Mouse (Mus musculus): ENCODE data around the gene Awat1.

GRCm38 (mm10) chrX:100625802-100626793, 54.0 kb downstream of the Awat1 start, which contains the start of gene Pdzd11:
- TF ChIP-seq CTCF (IDR thresholded peaks at IDR 0.05) = no peak
- TF ChIP-seq POLR2A (IDR thresholded peaks at IDR 0.05; ENCODE audit: insufficient read depth, low read depth, low read length) = peak; percentile 82
- no peak for TF ChIP-seq EP300 (IDR thresholded peaks at IDR 0.05; ENCODE audit: insufficient read depth, low read depth, low read length)
